12 mouse cellular contexts compared by ENCODE assay signal in the genomic region with DNA sequence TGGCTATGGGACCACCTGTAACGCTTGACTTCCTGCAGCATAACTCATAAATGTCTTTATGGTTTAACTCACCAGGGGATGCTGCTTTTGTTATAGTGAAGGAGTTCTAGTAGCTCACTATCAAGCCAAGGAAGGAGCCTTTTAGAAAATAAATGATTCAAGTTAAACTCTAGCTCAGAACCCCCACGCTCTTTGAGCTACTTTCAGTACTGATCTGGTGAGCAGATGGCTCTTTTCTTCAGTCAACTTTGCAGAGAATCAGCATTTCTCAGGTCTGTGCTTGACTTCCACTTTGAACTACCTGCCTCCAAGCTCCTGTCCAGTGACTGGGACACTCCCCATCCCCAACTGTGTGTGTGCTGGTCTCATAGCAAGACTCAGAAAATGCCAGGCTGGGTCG.
"Had no signal": no experiment of that assay in that cellular context is flagged by ENCODE, and none has a peak within 500 bp of the region (broad histone marks: within the 10 kb centered on the region; RNA-seq: fewer than 3 reads in every experiment).

No protein-coding gene starts in this region.

- DNase-seq: lung, adult 18-20 months; lung, embryonic 14.5 days; lung, postnatal 10 days; lung, postnatal 4 days; midbrain, embryonic 14.5 days; retina, postnatal 1 day; right cerebral cortex, postnatal 25 days; right cerebral cortex, postnatal 4 days; spleen, adult 18-20 months; thymus, adult 2 months; thymus, postnatal 25 days; thymus, postnatal 4 days had no signal
